Mouse (Mus musculus): ENCODE measurements around the gene Nsf. TPM values are rescaled to one million over a fixed set of nuclear protein-coding genes. Genes with fewer than 3 reads are reported as not detected.

Nsf gene
- polyA plus RNA-seq, 1 experiment: 0.27 TPM

- peaks cover 61% of the 10 kb centered on the region for H3K36me3 ChIP-seq (ENCODE audit: control insufficient read depth)
Observed at GRCm38 (mm10) chr11:103909396-103909795, 44.5 kb downstream of the Nsf start.

GRCm38 (mm10) chr11:103906051-103906719 is 47.7 kb downstream of the Nsf start:
- H3K9me3 ChIP-seq (ENCODE audit: control insufficient read depth, low read length): no peaks in the 10 kb centered on the region
- no peaks in the 10 kb centered on the region for H3K27me3 ChIP-seq (ENCODE audit: control insufficient read depth)
- H3K36me3 ChIP-seq (ENCODE audit: control insufficient read depth): peaks cover 52% of the 10 kb centered on the region
- no peak overlapping the region for H3K4me3 ChIP-seq (replicated peaks)
- no peaks in the 10 kb centered on the region for H3K4me1 ChIP-seq (ENCODE audit: control insufficient read depth)
- TF ChIP-seq GATA1 (IDR thresholded peaks at IDR 0.05; ENCODE audit: low read length) (no peak), TAL1 (IDR thresholded peaks at IDR 0.05; ENCODE audit: low read length) (no peak)

More at GRCm38 (mm10) chr11:103909396-103909795, 44.5 kb downstream of the Nsf start:
- H3K27me3 ChIP-seq (ENCODE audit: control insufficient read depth): no peaks in the 10 kb centered on the region
- H3K4me1 ChIP-seq (ENCODE audit: control insufficient read depth): no peaks in the 10 kb centered on the region
- no peak overlapping the region for H3K4me3 ChIP-seq (replicated peaks)
- no peaks in the 10 kb centered on the region for H3K9me3 ChIP-seq (ENCODE audit: control insufficient read depth, low read length)
- TF ChIP-seq TAL1 (IDR thresholded peaks at IDR 0.05; ENCODE audit: low read length): no peak

GRCm38 (mm10) chr11:103905506-103905905 is 48.4 kb downstream of the Nsf start:
- Histone ChIP-seq H3K27me3 (ENCODE audit: control insufficient read depth) (no peaks in the 10 kb centered on the region), H3K9me3 (ENCODE audit: control insufficient read depth, low read length) (no peaks in the 10 kb centered on the region), H3K4me3 (replicated peaks) (no peak overlapping the region), H3K4me1 (ENCODE audit: control insufficient read depth) (no peaks in the 10 kb centered on the region), H3K36me3 (ENCODE audit: control insufficient read depth) (peaks cover 51% of the 10 kb centered on the region)
- TF ChIP-seq GATA1 (IDR thresholded peaks at IDR 0.05; ENCODE audit: low read length): no peak
- TF ChIP-seq TAL1 (IDR thresholded peaks at IDR 0.05; ENCODE audit: low read length): no peak

- Histone ChIP-seq H3K4me3 (replicated peaks) (no peak overlapping the region), H3K27me3 (ENCODE audit: control insufficient read depth) (no peaks in the 10 kb centered on the region), H3K36me3 (ENCODE audit: control insufficient read depth) (peaks cover 31% of the 10 kb centered on the region), H3K9me3 (ENCODE audit: control insufficient read depth, low read length) (no peaks in the 10 kb centered on the region), H3K4me1 (ENCODE audit: control insufficient read depth) (no peaks in the 10 kb centered on the region)
- TF ChIP-seq GATA1 (IDR thresholded peaks at IDR 0.05; ENCODE audit: low read length): no peak
- no peak for TF ChIP-seq TAL1 (IDR thresholded peaks at IDR 0.05; ENCODE audit: low read length)
Observed at GRCm38 (mm10) chr11:103901581-103901966, 52.3 kb downstream of the Nsf start.

- H3K9me3 ChIP-seq (ENCODE audit: control insufficient read depth, low read length): no peaks in the 10 kb centered on the region
- peaks cover 27% of the 10 kb centered on the region for H3K36me3 ChIP-seq (ENCODE audit: control insufficient read depth)
- no peaks in the 10 kb centered on the region for H3K27me3 ChIP-seq (ENCODE audit: control insufficient read depth)
- no peaks in the 10 kb centered on the region for H3K4me1 ChIP-seq (ENCODE audit: control insufficient read depth)
- H3K4me3 ChIP-seq (replicated peaks): no peak overlapping the region
- TF ChIP-seq GATA1 (IDR thresholded peaks at IDR 0.05; ENCODE audit: low read length) (no peak), TAL1 (IDR thresholded peaks at IDR 0.05; ENCODE audit: low read length) (no peak)
Observed at GRCm38 (mm10) chr11:103900803-103901580, 52.9 kb downstream of the Nsf start.

GRCm38 (mm10) chr11:103896966-103897750 is 56.7 kb downstream of the Nsf start:
- H3K36me3 ChIP-seq (ENCODE audit: control insufficient read depth): peaks cover 36% of the 10 kb centered on the region
- no peaks in the 10 kb centered on the region for H3K27me3 ChIP-seq (ENCODE audit: control insufficient read depth)
- H3K4me1 ChIP-seq (ENCODE audit: control insufficient read depth): no peaks in the 10 kb centered on the region
- no peak overlapping the region for H3K4me3 ChIP-seq (replicated peaks)
- H3K9me3 ChIP-seq (ENCODE audit: control insufficient read depth, low read length): no peaks in the 10 kb centered on the region
- no peak for TF ChIP-seq GATA1 (IDR thresholded peaks at IDR 0.05; ENCODE audit: low read length)
- TF ChIP-seq TAL1 (IDR thresholded peaks at IDR 0.05; ENCODE audit: low read length): no peak

- Histone ChIP-seq H3K9me3 (ENCODE audit: control insufficient read depth, low read length) (no peaks in the 10 kb centered on the region), H3K4me3 (replicated peaks) (no peak overlapping the region), H3K4me1 (ENCODE audit: control insufficient read depth) (no peaks in the 10 kb centered on the region), H3K36me3 (ENCODE audit: control insufficient read depth) (peaks cover 30% of the 10 kb centered on the region), H3K27me3 (ENCODE audit: control insufficient read depth) (no peaks in the 10 kb centered on the region)
- TF ChIP-seq GATA1 (IDR thresholded peaks at IDR 0.05; ENCODE audit: low read length) (no peak), TAL1 (IDR thresholded peaks at IDR 0.05; ENCODE audit: low read length) (no peak)
Observed at GRCm38 (mm10) chr11:103896056-103896455, 57.8 kb downstream of the Nsf start.

GRCm38 (mm10) chr11:103892831-103893230 is 61.0 kb downstream of the Nsf start:
- Histone ChIP-seq H3K9me3 (ENCODE audit: control insufficient read depth, low read length) (no peaks in the 10 kb centered on the region), H3K36me3 (ENCODE audit: control insufficient read depth) (peaks cover 26% of the 10 kb centered on the region), H3K4me3 (replicated peaks) (no peak overlapping the region), H3K4me1 (ENCODE audit: control insufficient read depth) (no peaks in the 10 kb centered on the region), H3K27me3 (ENCODE audit: control insufficient read depth) (no peaks in the 10 kb centered on the region)
- TF ChIP-seq TAL1 (IDR thresholded peaks at IDR 0.05; ENCODE audit: low read length) (no peak), GATA1 (IDR thresholded peaks at IDR 0.05; ENCODE audit: low read length) (no peak)

GRCm38 (mm10) chr11:103891781-103892180 is 62.1 kb downstream of the Nsf start:
- H3K4me3 ChIP-seq (replicated peaks): no peak overlapping the region
- H3K4me1 ChIP-seq (ENCODE audit: control insufficient read depth): no peaks in the 10 kb centered on the region
- H3K36me3 ChIP-seq (ENCODE audit: control insufficient read depth): peaks cover 27% of the 10 kb centered on the region
- TF ChIP-seq TAL1 (IDR thresholded peaks at IDR 0.05; ENCODE audit: low read length) (no peak), GATA1 (IDR thresholded peaks at IDR 0.05; ENCODE audit: low read length) (no peak)
- H3K27me3 ChIP-seq (ENCODE audit: control insufficient read depth): no peaks in the 10 kb centered on the region
- H3K9me3 ChIP-seq (ENCODE audit: control insufficient read depth, low read length): no peaks in the 10 kb centered on the region

Data from erythroblast, embryonic 14.5 days (primary cell).